Mouse (Mus musculus) embryo, embryonic 9.5 days (tissue): ENCODE results near the gene Sytl2.

ENCODE experiments used
- DNase-seq: peaks from one replicate; pipeline ENCODE4 v3.0.0-alpha.2; 2017; ENCODE audit errors: extremely low spot score

The Sytl2 gene

GRCm38 (mm10) chr7:90370071-90370851, 68.2 kb downstream of the Sytl2 start:
- DNase-seq, result no peak

- no peak for DNase-seq
Observed at GRCm38 (mm10) chr7:90372804-90373203, 70.8 kb downstream of the Sytl2 start.

- no peak for DNase-seq
Observed at GRCm38 (mm10) chr7:90384411-90384810, 82.4 kb downstream of the Sytl2 start.

DNA sequence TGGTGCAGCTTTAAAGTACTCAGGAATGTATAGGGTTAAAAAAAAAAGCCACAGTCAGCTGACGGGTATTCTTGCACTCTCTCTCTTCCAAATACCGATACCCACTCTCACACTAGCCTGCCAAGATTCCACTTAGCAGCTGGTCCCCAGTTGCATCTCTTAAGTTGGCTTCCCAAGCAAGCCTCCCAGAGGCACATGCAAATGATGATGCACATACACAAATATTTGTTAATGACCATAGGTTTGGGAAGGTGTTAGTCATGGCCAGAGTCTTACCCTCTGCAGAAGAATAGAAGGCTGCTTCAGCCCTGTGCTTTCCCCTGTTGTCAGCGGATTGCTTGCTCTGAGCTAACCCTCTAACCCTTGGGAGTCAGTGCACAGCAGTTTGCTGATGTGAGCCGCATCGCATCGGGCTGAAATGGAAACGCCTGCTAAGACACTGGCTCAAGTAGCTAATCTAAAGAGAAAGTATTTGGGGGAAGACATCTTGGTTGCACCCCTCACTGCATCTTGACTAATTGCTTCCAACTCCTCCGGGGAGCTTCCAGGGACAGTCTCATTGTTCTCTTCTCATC, 84.9 kb downstream of the Sytl2 start:
- DNase-seq, result peak; percentile 39

- no peak for DNase-seq
Observed at GRCm38 (mm10) chr7:90389765-90390164, 87.7 kb downstream of the Sytl2 start.

DNA sequence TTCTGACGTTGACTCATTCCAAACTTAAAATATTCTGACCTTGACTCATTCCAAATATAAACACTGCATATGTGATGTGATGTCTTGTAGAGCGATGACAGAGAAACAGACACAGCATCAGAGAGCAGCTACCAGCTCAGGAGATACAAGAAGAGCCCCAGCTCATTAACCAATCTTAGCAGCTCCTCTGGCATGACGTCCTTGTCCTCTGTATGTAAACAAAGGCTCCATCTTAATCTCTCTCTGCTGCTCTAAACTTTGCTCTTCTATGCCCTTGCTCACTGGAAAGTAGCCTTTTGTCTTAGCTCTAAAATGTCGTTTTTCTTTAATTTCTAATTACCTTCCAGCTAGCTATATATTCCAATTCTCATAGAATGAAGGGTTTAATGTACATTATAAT, 93.0 kb downstream of the Sytl2 start:
- no peak for DNase-seq

DNA sequence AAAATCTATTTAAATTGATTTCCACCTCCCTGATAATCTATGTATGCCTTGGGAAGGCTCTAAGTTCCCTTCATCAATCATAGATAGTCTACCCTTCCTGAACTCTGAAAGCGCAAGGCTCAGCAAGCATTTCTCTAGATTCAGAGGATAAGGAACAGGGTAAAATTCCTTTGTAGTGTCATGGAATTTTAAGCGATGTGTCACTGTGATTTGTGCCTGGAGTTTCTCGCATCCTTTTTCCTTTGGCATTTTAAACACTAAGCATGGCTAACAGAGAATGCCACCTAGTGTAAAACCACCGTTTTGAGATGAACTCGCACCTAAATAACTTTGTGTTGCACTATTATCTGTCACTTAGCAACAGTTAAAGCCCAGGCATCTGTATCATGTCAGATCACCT, 93.9 kb downstream of the Sytl2 start:
- no peak for DNase-seq

- peak; percentile 62 for DNase-seq
Observed at GRCm38 (mm10) chr7:90409934-90410333, 107.9 kb downstream of the Sytl2 start.

- DNase-seq, result peak; percentile 75
Observed at GRCm38 (mm10) chr7:90426020-90427001, 124.3 kb downstream of the Sytl2 start, which contains the start of gene Ccdc89. Gene Ccdc89 (plus strand): TSS chr7:90426577.

DNA sequence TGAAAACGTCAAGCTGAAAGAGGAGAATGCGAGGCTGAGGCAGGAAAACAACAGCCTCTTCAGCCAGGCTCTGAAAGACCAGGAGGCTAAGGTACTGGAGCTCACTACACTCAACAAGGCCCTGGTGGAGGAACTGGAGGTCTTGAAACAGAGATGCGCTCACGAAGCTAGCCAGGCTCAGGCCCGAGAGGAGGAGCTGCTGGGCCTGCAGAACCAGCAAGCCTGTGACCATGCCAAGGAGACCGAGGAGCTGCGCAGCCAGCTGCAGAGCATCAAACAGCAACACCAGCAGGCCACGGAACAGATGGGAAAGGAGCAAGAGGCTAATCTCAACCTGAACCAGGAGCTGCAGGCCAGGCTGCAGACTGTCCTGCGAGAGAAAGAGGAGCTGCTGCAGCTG, 125.0 kb downstream of the Sytl2 start:
- DNase-seq, result no peak

DNA sequence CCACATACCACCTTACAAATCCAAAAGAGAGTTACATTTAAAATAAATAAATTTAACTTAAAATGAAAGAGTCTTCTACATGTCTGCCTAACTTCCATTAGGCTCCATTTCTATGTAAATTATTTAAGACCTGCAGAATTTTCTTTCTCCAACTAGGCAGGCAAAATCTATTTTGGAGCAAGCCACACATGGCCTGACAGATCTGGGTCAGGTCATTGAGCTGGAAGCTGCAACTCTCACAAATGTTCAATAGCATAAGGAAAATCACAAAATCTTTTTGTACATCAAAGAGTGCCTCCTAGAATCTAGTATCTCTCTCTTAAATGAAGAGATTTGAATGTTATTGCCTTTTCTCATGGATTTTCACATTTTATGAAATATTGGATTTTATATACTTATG, 130.2 kb downstream of the Sytl2 start:
- no peak for DNase-seq

- DNase-seq, result no peak
Observed at GRCm38 (mm10) chr7:90440044-90440443, 138.0 kb downstream of the Sytl2 start.

- peak; percentile 15 for DNase-seq
Observed at GRCm38 (mm10) chr7:90442070-90442469, 140.0 kb downstream of the Sytl2 start.

DNA sequence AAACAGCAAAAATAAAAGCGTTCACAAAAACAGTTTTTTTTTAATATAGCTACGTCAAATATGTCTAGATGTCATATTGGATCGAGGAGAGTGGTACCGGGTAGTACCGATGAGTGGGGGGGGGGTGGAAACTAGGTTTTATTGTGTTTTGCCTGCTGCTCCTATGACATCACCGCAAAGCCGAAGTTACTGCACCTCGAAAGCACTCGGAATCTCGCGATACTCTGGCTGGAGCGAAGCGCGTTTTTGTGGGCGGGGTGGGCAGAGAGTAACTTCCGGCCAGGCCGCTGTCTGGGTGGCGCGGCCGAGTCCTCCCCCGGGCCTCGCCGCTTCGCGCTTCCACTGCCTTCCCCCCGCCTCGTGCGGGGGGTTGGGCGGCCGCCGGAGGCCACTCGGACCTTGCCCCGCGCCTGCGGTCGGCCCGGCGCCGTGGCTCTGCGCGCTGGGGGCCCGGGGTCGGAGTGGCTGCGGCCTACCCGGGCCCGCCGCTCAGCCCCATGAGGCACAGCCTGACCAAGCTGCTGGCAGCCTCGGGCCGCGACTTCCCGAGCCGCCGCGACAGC, 140.5 kb downstream of the Sytl2 start, which contains the start of gene Crebzf:
Gene Crebzf (plus strand): TSS at position 212 of the 563 bp plus-strand sequence.
- DNase-seq, result peak; percentile 97

DNA sequence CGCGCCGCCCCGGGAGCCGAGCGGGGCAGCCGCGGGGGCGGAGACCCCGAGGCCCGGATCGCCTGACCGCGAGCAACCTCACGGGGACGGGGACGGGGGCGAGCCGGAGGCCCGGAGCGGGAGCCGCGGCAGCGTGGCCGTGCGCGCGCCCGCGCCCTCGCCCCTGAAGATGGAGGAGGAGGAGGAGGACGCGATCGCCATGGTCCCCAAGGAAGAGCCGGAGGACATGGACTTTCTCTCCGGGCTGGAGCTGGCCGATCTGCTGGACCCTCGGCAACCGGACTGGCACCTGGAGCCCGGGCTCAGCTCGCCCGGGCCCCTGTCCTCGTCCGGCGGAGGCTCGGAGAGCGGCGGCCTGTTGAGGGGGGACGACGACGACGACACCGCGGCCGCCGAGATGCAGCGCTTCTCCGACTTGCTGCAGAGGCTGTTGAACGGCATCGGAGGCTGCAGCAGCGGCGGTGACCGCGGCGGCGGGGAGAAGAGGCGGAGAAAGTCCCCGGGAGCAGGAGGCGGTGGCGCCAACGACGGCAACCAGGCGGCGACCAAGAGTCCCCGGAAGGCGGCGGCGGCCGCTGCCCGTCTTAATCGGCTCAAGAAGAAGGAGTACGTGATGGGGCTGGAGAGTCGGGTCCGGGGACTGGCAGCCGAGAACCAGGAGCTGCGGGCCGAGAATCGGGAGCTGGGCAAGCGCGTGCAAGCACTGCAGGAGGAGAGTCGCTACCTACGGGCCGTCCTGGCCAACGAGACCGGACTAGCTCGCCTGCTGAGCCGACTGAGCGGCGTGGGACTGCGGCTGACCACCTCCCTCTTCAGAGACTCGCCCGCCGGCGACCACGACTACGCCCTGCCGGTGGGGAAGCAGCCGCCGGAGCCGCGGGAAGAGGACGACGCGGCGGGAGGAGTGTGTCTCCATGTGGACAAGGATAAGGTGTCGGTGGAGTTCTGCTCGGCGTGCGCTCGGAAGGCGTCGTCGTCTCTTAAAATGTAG, 141.3 kb downstream of the Sytl2 start:
- peak; percentile 80 for DNase-seq

DNA sequence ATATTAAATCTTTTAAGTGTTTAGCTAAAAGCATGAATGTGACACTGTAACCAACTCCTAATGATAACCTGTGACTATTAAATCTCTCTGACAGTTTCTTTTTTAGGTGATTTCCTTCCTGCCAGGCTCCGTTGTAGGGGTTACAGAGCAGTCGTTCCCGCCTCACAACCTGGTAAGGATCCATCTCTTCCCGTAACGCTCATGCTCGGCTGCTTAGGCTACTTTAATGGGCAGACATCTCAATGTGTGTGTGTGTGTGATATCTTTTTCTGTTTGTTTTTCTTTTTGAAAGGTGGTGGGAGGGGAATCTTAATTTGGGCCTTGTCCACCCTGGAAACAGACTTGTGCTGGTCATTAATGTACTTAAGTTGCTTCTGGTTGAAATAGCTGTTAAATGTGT, 142.2 kb downstream of the Sytl2 start:
- peak; percentile 19 for DNase-seq

GRCm38 (mm10) chr7:90456149-90456844, 154.2 kb downstream of the Sytl2 start:
- no peak for DNase-seq

DNA sequence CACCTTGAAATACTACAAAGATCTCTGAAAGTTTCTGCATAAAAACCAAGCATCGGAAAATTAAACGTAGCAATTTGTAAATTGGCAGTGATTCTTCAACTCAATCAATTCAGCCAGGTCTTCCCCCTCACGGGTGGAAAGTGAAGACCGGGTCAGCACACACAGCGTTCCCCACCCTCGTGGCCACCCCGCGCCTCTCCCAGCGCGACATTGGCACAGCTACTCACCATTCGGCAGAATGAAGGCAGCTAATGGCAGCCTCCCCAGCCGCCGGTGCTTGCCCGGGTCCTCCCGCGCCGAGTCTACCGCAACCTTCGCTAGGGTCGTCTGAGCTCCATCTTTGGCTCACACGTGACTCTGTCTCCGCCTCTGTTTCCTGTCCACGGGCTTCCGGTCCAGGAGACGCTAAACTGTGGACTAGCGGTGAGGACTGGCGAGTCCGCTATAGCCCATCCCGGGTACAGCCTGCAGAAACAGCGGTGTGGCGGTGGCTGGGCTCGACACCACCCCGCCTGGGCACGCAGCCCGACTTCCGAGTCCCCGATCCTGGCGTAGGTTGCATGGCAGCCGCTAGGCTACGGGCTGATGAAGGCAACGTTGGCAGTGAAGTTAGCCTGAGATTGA, 154.9 kb downstream of the Sytl2 start, which contains the start of gene Tmem126a:
Gene Tmem126a (minus strand): TSS at position 385 of the 624 bp plus-strand sequence.
- peak; percentile 87 for DNase-seq

DNA sequence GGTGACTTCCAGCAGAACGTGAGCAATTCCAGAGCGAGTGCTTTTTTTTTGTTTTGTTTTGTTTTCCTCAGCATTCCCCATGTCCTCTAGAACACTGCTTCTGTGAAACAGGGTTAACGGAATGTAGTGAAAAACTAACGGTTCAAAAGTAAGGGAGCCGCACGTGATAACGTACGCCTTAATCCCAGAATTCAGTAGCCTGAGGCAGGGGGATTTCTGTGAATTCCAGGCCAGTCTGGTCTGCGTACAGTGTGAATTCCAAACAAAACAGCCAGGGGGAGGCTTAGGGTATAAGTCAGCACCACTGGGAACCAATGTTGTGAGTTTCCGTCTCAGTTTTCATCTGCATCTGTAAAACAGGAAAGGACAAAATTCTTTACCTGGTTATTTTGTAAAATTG, 155.5 kb downstream of the Sytl2 start:
- DNase-seq, result no peak
